Mouse (Mus musculus) neural tube, embryonic 15.5 days (tissue): ENCODE measurements around the gene Stard3. TPM values are rescaled to one million over a fixed set of nuclear protein-coding genes. Genes with fewer than 3 reads are reported as not detected.

Experiments used
- ATAC-seq: fragments of 200-750 bp; cut with Nextera tagmentation; 2 replicates; pipeline ENCODE4 v1.8.0; 2017; ENCODE audit warnings: mild to moderate bottlenecking, moderate TSS enrichment, moderate library complexity; ENCODE audit not compliant: low FRiP score
- H3K27ac ChIP-seq: fragments of 300-500 bp; sonication (generic); replicated peaks from 2 replicates; pipeline ENCODE4 v1.5.1; 2015; ENCODE audit warnings: mild to moderate bottlenecking, inconsistent platforms
- H3K27me3 ChIP-seq: fragments of 300-500 bp; sonication (generic); replicated peaks from 2 replicates; pipeline ENCODE4 v1.6.1; 2015; ENCODE audit warnings: inconsistent platforms
- H3K36me3 ChIP-seq: fragments of 300-500 bp; sonication (generic); 2 replicates; pipeline ENCODE4 v1.6.1; 2015; ENCODE audit warnings: inconsistent platforms
- H3K4me1 ChIP-seq: fragments of 300-500 bp; sonication (generic); 2 replicates; pipeline ENCODE4 v1.6.1; 2015; ENCODE audit warnings: inconsistent platforms
- H3K4me2 ChIP-seq: fragments of 300-500 bp; sonication (generic); 2 replicates; pipeline ENCODE4 v1.6.1; 2015; ENCODE audit warnings: inconsistent platforms, mild to moderate bottlenecking, moderate library complexity
- H3K4me3 ChIP-seq: fragments of 300-500 bp; sonication (generic); replicated peaks from 2 replicates; pipeline ENCODE4 v1.5.1; 2015; ENCODE audit warnings: mild to moderate bottlenecking, inconsistent platforms
- H3K9ac ChIP-seq: fragments of 300-500 bp; sonication (generic); replicated peaks from 2 replicates; pipeline ENCODE4 v1.6.1; 2015; ENCODE audit warnings: mild to moderate bottlenecking, inconsistent platforms
- H3K9me3 ChIP-seq: fragments of 300-500 bp; sonication (generic); replicated peaks from 2 replicates; pipeline ENCODE4 v1.6.1; 2016; ENCODE audit warnings: inconsistent platforms
- WGBS: fragments of 180-500 bp; shearing (Covaris S2); methylation state at CpG from one replicate; pipeline ENCODE4 v1.1.7; 2015; ENCODE audit warnings: mixed read lengths; 5-methylcytosine and 5-hydroxymethylcytosine counted together
- polyA plus RNA-seq: library from polyadenylated mRNA; unstranded; fragments of >200 nt; fragmentation: Nextera tagmentation; extraction: Ambion mirVana; gene quantifications from 2 replicates; pipeline ENCODE4 v1.2.1, GENCODE M21; 2015

Stard3 gene
- 31.6 and 37.6 TPM in 2 replicates for polyA plus RNA-seq

DNA sequence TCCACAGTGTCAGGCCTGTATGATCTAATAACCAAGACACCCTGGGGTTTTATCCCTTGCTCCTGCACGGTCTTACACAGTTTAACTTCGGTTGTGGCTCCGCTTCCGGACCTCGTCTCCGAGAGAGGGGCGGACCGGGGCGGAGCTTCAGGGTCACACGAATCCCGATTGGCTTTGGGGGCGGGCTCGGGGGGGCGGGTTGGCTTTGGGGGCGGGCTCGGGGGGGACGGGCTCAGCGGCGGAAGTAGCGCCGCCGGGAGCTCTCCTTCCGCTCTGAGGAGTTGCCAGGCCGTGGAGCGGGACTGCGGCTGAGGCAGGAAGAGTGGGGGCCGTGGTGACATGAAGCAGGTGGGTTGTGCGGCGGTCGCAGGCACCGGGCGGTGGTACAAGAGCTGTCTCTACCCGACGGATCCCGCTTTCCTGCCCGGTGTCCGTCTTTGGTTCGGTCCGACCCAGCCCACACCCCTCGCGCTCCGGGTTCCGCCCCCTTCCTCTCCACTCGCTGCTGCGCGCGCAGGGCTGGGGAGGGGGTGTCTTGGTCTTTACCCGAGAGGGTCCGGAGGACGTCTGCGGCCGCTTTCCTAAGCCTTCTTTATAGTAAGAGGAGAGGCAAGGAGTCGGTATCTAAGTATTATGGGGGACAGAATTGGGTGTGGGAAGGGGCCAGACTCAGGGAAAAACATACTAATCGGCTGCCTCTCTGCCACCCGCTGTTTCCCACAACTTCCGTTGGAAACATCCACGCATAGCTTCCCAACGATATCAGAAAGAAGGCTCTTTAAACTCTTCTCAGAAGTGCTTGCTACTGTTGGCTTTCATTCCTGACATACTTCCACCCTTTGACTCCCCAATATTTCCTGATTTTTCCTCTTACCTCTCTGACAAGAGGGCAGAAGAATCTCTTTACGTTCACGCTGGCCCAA lies at the start of gene Stard3:
Stard3 (plus strand) TSS at position 208 of the 923 bp plus-strand sequence.
- Histone ChIP-seq H3K4me2 (peak within 1 kb of the TSS; percentile 82), H3K4me3 (peak within 1 kb of the TSS; percentile 75), H3K4me1 (peaks cover 56% of the 10 kb centered on the region)

DNA sequence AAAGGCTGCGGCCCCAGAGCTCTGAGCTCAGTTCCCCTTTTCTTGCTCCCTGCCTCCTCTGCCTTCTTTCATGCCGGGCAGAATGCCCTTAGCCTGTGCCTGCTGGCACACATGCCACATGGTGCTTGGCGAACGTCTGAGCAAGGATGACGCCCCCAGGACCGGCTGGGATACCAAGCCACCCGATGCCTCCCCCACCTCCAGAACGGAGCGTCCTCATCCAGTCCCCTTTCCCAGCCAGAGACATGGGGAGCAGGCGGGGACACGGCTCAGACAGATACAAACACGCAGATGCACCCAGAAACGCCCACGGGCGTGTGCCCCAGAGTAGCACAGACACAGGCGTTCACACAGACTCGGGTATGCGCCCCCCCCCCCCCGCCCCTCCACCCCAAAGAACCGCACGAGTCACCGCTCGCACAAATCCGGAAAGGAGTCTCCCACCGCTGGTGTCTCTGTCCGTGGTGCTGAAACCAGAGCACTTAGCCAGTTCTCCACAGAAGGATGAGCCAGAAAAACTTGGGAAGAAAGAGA lies 44.3 kb upstream of the Stard3 start:
- ATAC-seq = no peak
- no peak overlapping the region for H3K4me3 ChIP-seq
- peaks cover 87% of the 10 kb centered on the region for H3K27me3 ChIP-seq
- H3K36me3 ChIP-seq = no peaks in the 10 kb centered on the region
- no peak overlapping the region for H3K27ac ChIP-seq
- no peaks in the 10 kb centered on the region for H3K9me3 ChIP-seq
- WGBS = under 1% methylated on average over 26 of the region's 26 CpGs
- H3K4me1 ChIP-seq = peaks cover 21% of the 10 kb centered on the region
- peak overlapping the region; percentile 36 for H3K4me2 ChIP-seq
- H3K9ac ChIP-seq = no peak overlapping the region

More for the DNA sequence above, at the start of gene Stard3:
- H3K27me3 ChIP-seq = peaks cover 12% of the 10 kb centered on the region
- no peaks in the 10 kb centered on the region for H3K9me3 ChIP-seq
- WGBS = under 1% methylated on average over 60 of the region's 60 CpGs
- H3K27ac ChIP-seq = peak within 1 kb of the TSS; percentile 95
- H3K36me3 ChIP-seq = no peaks in the 10 kb centered on the region
- peak; percentile 90 for ATAC-seq
- peak within 1 kb of the TSS; percentile 70 for H3K9ac ChIP-seq

DNA sequence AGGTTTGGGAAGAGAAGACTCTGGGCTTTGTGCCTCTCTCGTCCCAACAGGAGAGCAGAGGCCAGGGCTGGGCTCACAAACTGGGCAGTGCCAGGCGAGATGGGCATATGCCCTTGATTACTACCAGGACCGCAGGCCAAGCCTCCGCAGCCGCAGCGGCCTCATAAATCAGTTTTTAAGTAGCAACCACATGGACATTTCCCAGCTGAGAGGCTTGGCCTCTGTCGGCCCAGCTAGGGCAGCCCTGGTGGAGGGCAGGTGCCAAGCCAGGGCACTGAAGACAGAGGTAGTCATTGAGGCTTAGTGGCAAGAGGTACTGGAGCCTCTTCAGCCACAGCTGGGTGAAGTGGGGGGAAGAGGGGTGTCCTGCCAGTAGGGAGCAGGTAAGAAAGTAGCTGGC lies 40.7 kb upstream of the Stard3 start:
- Histone ChIP-seq H3K36me3 (no peaks in the 10 kb centered on the region), H3K4me3 (no peak overlapping the region), H3K9ac (no peak overlapping the region), H3K9me3 (no peaks in the 10 kb centered on the region), H3K27me3 (peaks cover 95% of the 10 kb centered on the region), H3K4me1 (peaks cover 37% of the 10 kb centered on the region), H3K4me2 (no peak overlapping the region), H3K27ac (no peak overlapping the region)
- no peak for ATAC-seq
- WGBS = 3% methylated on average over 7 of the region's 7 CpGs

DNA sequence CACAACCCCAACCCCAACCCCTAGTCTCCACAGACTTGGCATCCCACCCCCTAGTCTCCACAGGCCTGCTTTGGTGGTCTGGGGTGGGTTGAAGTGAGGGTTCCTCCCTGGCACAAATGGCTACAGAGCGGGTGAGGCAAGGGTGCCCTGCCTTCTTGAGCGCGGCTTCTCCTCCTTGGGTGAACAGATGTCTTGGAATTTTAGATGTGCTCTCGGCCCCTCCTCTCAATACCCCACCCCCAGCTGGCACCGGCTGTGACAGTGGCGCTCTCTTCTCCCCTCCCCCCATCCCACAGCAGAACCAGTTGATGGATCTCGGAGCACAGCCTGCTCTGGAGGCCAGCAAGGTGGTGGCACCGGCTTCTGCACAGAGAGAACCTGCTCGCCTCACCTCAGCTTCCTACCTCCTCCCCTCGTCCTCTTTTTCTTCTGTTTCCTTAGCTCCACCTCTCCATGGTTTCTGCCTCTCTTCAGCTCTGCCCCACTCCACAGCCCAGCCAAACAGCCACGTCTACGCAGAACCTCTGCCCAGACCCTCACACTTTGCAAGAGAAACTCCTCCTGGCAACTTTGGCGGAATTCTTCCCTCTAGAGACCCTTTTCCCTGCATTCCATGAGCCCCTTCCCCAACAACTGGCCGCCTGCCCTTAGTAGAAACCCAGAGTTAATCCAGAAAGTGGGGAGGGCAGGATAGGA lies 39.6 kb upstream of the Stard3 start:
- Histone ChIP-seq H3K9ac (no peak overlapping the region), H3K27me3 (peaks cover 99% of the 10 kb centered on the region), H3K4me1 (peaks cover 35% of the 10 kb centered on the region), H3K9me3 (no peaks in the 10 kb centered on the region), H3K27ac (no peak overlapping the region), H3K36me3 (no peaks in the 10 kb centered on the region), H3K4me3 (no peak overlapping the region), H3K4me2 (no peak overlapping the region)
- WGBS = 2% methylated on average over 14 of the region's 14 CpGs
- no peak for ATAC-seq

DNA sequence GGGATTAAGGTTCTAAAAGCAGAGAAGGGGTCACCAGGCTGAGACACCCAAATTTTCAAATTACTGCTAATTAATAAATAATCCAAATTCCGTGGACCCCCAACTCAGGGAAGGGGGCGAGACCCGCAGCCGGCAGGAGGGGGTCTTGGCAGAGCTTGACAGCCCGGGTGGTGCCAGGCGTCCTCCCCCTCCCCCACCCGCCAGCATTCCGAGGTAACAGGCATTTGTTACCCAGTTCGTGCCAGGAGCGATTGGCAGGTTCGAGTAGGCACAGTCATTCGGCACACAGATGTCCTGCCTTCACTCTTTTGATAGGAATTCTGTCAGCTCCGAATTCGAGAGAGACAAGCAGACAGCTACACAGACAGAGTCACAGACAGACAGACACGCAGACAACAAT lies 39.0 kb upstream of the Stard3 start:
- 2% methylated on average over 15 of the region's 15 CpGs for WGBS
- ATAC-seq = no peak
- Histone ChIP-seq H3K36me3 (no peaks in the 10 kb centered on the region), H3K9ac (no peak overlapping the region), H3K4me2 (no peak overlapping the region), H3K27me3 (peaks cover 99% of the 10 kb centered on the region), H3K4me1 (peaks cover 30% of the 10 kb centered on the region), H3K9me3 (no peaks in the 10 kb centered on the region), H3K27ac (no peak overlapping the region), H3K4me3 (no peak overlapping the region)

DNA sequence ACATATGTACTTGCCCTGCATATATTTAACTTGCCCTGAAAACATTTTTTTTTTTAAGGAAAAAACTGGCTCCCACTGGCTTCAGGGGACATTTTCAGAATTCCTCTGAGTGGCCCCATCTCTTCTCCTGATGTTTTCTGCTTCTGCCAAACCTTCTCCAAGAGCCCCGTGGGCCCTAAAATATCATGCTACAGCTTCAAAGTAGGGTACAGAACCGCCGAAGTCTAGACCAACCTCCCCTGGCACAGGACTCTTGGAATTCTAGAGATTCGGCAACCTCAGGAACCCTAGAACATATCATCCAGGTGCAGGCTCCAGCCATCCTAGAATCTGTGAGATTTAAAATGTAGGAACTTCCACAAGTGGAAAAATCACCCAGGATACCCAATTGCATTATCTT lies 38.6 kb upstream of the Stard3 start:
- no peaks in the 10 kb centered on the region for H3K36me3 ChIP-seq
- H3K9ac ChIP-seq = no peak overlapping the region
- WGBS = 8% methylated on average over 4 of the region's 4 CpGs
- H3K27me3 ChIP-seq = peaks cover 99% of the 10 kb centered on the region
- no peak overlapping the region for H3K4me2 ChIP-seq
- no peak overlapping the region for H3K4me3 ChIP-seq
- peaks cover 30% of the 10 kb centered on the region for H3K4me1 ChIP-seq
- no peak overlapping the region for H3K27ac ChIP-seq
- H3K9me3 ChIP-seq = no peaks in the 10 kb centered on the region
- no peak for ATAC-seq

DNA sequence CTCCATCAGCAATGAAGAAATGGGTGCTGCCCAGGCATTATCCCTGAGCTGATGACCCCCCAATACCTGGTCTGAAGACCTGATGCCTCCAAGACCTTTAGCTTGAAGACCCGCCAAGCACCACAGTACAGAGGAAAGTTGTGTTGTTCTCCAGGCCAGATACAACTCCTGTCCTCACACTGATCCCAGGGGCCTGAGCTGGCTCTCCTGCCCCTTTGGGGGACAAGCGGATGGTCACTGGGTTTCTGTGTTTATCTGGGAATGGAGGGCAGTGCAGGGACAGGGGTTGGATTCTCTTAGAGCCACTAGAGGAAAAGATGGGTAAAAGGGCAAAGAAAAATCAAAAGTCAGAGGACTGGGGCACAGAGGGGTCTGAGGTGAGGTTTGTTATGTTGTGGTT lies 38.2 kb upstream of the Stard3 start:
- Histone ChIP-seq H3K27ac (no peak overlapping the region), H3K4me2 (no peak overlapping the region), H3K4me1 (peaks cover 30% of the 10 kb centered on the region), H3K9ac (no peak overlapping the region), H3K27me3 (peaks cover 99% of the 10 kb centered on the region), H3K4me3 (no peak overlapping the region), H3K36me3 (no peaks in the 10 kb centered on the region), H3K9me3 (no peaks in the 10 kb centered on the region)
- no peak for ATAC-seq
- WGBS = 7% methylated on average over 2 of the region's 2 CpGs

DNA sequence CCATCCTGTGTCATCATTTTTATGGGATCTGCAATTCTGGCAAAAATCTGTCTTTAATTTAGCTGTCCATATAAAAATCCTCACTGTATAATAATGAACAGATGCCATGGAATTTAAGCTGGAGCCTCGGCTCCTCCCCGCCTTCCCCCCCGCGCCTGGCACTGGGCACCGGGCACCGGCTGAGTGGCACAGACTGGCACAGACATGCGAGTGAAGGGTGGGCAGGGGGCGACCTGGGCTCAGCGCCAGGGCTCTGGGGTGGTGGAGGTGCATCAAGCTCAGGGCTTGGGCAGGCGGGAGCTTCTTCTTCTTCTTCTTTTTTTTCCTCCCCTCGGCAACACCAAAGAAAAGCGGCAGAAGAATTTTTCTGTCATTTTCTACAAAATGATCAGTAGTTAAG lies 37.8 kb upstream of the Stard3 start:
- ATAC-seq = no peak
- H3K9ac ChIP-seq = no peak overlapping the region
- peaks cover 30% of the 10 kb centered on the region for H3K4me1 ChIP-seq
- H3K4me3 ChIP-seq = no peak overlapping the region
- H3K4me2 ChIP-seq = peak overlapping the region; percentile 34
- no peaks in the 10 kb centered on the region for H3K36me3 ChIP-seq
- 6% methylated on average over 12 of the region's 12 CpGs for WGBS
- H3K9me3 ChIP-seq = no peaks in the 10 kb centered on the region
- peaks cover 99% of the 10 kb centered on the region for H3K27me3 ChIP-seq
- H3K27ac ChIP-seq = 0 out of 2 replicates have a peak overlapping the region, but pooled peaks have one; percentile 18

DNA sequence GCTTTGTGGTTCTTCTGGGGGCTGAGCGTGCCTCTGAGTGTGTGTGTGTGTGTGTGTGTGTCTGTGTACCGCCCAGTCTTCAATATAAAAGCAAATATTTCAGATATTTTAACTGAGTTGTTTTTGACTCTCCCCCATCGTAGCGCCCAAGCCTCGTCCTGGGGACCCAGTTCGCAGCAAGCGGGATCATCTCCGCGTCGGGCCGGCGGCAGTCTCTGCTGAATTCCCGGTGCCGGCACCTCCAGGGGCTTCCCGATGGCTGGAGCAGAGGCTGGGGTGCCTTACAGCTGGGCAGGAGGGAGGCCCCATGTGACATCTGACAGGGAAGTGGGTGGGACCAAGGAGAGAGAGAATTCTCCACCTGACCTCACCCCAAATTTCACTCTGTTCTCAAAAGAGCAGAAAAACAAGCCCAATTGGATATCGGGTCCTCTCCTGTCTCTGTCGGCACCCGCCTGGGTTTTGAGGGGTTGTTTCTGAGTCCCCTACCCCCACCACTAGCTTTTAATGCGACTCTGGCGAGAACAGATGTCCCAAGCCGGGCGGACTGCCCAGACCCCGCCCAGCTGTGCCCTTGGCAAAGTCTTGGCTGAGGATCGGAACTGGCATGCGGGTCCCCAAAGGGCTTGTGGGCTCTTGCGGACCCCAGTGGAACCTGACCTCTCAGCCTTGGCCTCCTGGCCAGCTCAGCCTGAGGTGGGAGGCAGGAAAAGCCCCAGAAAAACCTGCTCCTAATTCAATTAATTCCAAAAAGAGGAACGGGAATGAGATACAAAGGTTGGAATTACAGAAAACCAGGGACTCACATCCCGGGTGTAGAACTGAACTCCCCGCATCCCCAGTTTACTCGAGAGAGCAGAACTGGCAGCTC lies 37.1 kb upstream of the Stard3 start:
- no peak overlapping the region for H3K4me3 ChIP-seq
- ATAC-seq = no peak

DNA sequence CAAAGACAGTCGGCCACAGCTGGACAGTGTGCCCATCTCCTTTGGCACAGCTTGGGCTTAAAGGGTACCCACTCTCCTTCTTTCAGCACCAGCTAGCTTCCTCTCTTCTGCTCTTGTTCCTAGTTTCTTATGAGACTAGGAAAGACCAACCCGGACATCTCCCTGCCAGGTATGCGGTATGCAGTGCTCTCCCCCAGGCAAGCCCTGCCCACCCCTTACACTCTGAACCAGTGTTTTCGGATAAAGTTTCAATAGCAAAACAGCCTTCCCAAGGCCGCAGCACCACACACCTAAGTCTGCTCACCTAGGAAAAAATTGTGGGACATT lies 36.5 kb upstream of the Stard3 start:
- H3K4me2 ChIP-seq = no peak overlapping the region
- peaks cover 96% of the 10 kb centered on the region for H3K27me3 ChIP-seq
- 5% methylated on average over 5 of the region's 5 CpGs for WGBS
- H3K4me3 ChIP-seq = no peak overlapping the region
- peaks cover 31% of the 10 kb centered on the region for H3K4me1 ChIP-seq
- no peaks in the 10 kb centered on the region for H3K9me3 ChIP-seq
- H3K9ac ChIP-seq = no peak overlapping the region
- no peak for ATAC-seq
- H3K36me3 ChIP-seq = no peaks in the 10 kb centered on the region
- 0 out of 2 replicates have a peak overlapping the region, but pooled peaks have one; percentile 23 for H3K27ac ChIP-seq

More for the DNA sequence above, 37.1 kb upstream of the Stard3 start:
- Histone ChIP-seq H3K27me3 (peaks cover 99% of the 10 kb centered on the region), H3K36me3 (no peaks in the 10 kb centered on the region), H3K9ac (no peak overlapping the region), H3K4me2 (peak overlapping the region; percentile 34), H3K4me1 (peaks cover 30% of the 10 kb centered on the region), H3K27ac (peak overlapping the region; percentile 23; the same call in 1 of the 2 replicates), H3K9me3 (no peaks in the 10 kb centered on the region)
- 3% methylated on average over 30 of the region's 30 CpGs for WGBS

DNA sequence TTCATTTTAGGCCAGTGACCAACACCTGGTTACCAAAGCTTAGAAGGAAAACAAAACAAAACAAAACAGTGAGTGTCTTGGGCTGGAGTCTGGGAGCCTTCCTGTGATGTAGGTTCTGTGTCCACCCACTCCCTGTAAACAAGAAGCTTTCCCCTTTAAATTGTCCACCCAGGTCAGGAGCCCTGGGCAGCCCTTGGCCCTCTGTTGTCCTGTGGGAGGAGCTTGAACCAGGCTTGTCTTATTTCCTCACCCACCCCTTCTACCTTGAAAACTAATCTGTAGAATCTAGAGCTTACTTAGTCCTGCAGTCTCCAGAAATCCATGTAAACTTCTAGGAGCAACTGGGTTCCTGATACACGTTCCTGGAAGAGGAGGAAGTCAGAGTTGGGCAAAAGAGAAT lies 36.0 kb upstream of the Stard3 start:
- Histone ChIP-seq H3K9me3 (no peaks in the 10 kb centered on the region), H3K4me3 (no peak overlapping the region), H3K4me2 (no peak overlapping the region), H3K27ac (no peak overlapping the region), H3K36me3 (no peaks in the 10 kb centered on the region), H3K9ac (no peak overlapping the region), H3K4me1 (peaks cover 32% of the 10 kb centered on the region), H3K27me3 (peaks cover 96% of the 10 kb centered on the region)
- 9% methylated on average over 1 of the region's 1 CpGs for WGBS
- ATAC-seq = no peak
